ENCODE assay signal across 8 mouse cellular contexts in genomic region chr4:129671491-129672082, GRCm38 (mm10). TPM values are rescaled to one million over a fixed set of nuclear protein-coding genes. Genes with fewer than 3 reads are reported as not detected.
DNase-seq lines count a peak whose midpoint lies in the region; ATAC-seq lines count a peak whose summit lies in the region.

No protein-coding gene starts in this region.

- no peaks in the 10 kb centered on the region for H3K27me3 ChIP-seq in forebrain, embryonic 11.5 days (ENCODE audit: control insufficient read depth, insufficient read depth, low read length)
- no peaks in the 10 kb centered on the region for H3K27me3 ChIP-seq in hindbrain, embryonic 10.5 days (ENCODE audit: insufficient read depth, poor library complexity, severe bottlenecking)

- peaks cover 55% of the 10 kb centered on the region for H3K79me2 ChIP-seq in macrophage (ENCODE audit: inconsistent target)

- peaks cover 3% of the 10 kb centered on the region; the same call in 1 of the 2 replicates for H3K36me3 ChIP-seq in forebrain, embryonic 11.5 days (ENCODE audit: control insufficient read depth, insufficient read depth, low read length)
- peaks cover 41% of the 10 kb centered on the region for H3K36me3 ChIP-seq in hindbrain, embryonic 10.5 days
- no peaks in the 10 kb centered on the region; the same call in 1 of the 2 replicates for H3K36me3 ChIP-seq in macrophage (ENCODE audit: inconsistent target)

- DNase-seq in ovary, postnatal 14 days (ENCODE audit: low spot score): peak; percentile 24
- DNase-seq in ovary, postnatal 10 days (ENCODE audit: low spot score): no peak
- DNase-seq in c-Kit-positive CD71-negative TER-119-negative erythroid progenitor cells, embryonic 14.5 days (ENCODE audit: low read depth): peak; percentile 69
- DNase-seq in forebrain, embryonic 11.5 days (ENCODE audit: low spot score): peak; percentile 64
- DNase-seq in hindbrain, embryonic 10.5 days (ENCODE audit: low spot score): peak; percentile 42
- peak; percentile 29 for DNase-seq in layer of hippocampus, adult 9-10 months (ENCODE audit: low spot score)
- DNase-seq in skeletal muscle tissue, adult 2 months (ENCODE audit: low read depth, low spot score): peak; percentile 11

- no peak overlapping the region for H3K27ac ChIP-seq in forebrain, embryonic 11.5 days (ENCODE audit: low read depth, low read length)
- H3K27ac ChIP-seq in hindbrain, embryonic 10.5 days: peak overlapping the region; percentile 94
- peak overlapping the region; percentile 72 for H3K27ac ChIP-seq in macrophage

- no peaks in the 10 kb centered on the region for H3K9me3 ChIP-seq in forebrain, embryonic 11.5 days (ENCODE audit: control insufficient read depth, low read length)
- H3K9me3 ChIP-seq in hindbrain, embryonic 10.5 days: no peaks in the 10 kb centered on the region

- peak overlapping the region; percentile 86 for H3K4me2 ChIP-seq in forebrain, embryonic 11.5 days (ENCODE audit: low read depth, low read length, severe bottlenecking)

- peak overlapping the region; percentile 95 for H3K9ac ChIP-seq in forebrain, embryonic 11.5 days (ENCODE audit: low read length)

- 0 out of 2 replicates have a peak, but pooled peaks have one; percentile 62 for ATAC-seq in forebrain, embryonic 11.5 days (replicated peaks; ENCODE audit: low FRiP score)

- H3K4me3 ChIP-seq in forebrain, embryonic 11.5 days (ENCODE audit: low read depth, low read length): peak overlapping the region; percentile 97
- H3K4me3 ChIP-seq in hindbrain, embryonic 10.5 days: peak overlapping the region; percentile 89
- H3K4me3 ChIP-seq in macrophage (ENCODE audit: inconsistent target): peak overlapping the region; percentile 94

- WGBS in forebrain, embryonic 11.5 days: 7% methylated on average over 12 of the region's 12 CpGs
- WGBS in hindbrain, embryonic 10.5 days: 11% methylated on average over 12 of the region's 12 CpGs
- WGBS in macrophage (ENCODE audit: missing documents): 9% methylated on average over 12 of the region's 12 CpGs

- H3K4me1 ChIP-seq in forebrain, embryonic 11.5 days (replicated peaks; ENCODE audit: control insufficient read depth, insufficient read depth, low read length): peaks cover 4% of the 10 kb centered on the region; the same call in 1 of the 2 replicates
- H3K4me1 ChIP-seq in hindbrain, embryonic 10.5 days (replicated peaks): peaks cover 23% of the 10 kb centered on the region

RNA-seq across cellular contexts. Expression of gene Kpna6, which starts 1.0 kb away (rescaled TPM):
- 12.0 and 13.9 TPM in 2 replicates for polyA plus RNA-seq in forebrain, embryonic 11.5 days (2014; fragmentation: Nextera tagmentation; extraction: Ambion mirVana)
- 14.5 and 16.4 TPM in 2 replicates for polyA plus RNA-seq in hindbrain, embryonic 10.5 days (2016; fragmentation: Nextera tagmentation; extraction: Ambion mirVana)
- total RNA-seq in macrophage (2018; cell fraction: chromatin; rRNA removed): 10 to 100 TPM; 17.1 to 63.6 (median 43.2) TPM
- 10 to 100 TPM; 35.7 to 53.9 (median 45.4) TPM for total RNA-seq in macrophage (2018; cell fraction: cytosol; rRNA removed)
- 10 to 100 TPM; 20.7 to 59.0 (median 40.8) TPM for total RNA-seq in macrophage (2018; cell fraction: nucleus; rRNA removed)
- 30.7 to 40.5 TPM (median 31.0 TPM) in 3 replicates for polyA plus RNA-seq in macrophage (2018)

RNA-seq across cellular contexts. Expression of gene Tmem39b, which starts 25.1 kb away (rescaled TPM):
- polyA plus RNA-seq in forebrain, embryonic 11.5 days (2014; fragmentation: Nextera tagmentation; extraction: Ambion mirVana): 50.0 and 53.2 TPM in 2 replicates
- polyA plus RNA-seq in hindbrain, embryonic 10.5 days (2016; fragmentation: Nextera tagmentation; extraction: Ambion mirVana): 15.2 and 24.1 TPM in 2 replicates
- total RNA-seq in macrophage (2018; cell fraction: chromatin; rRNA removed): 10 to 100 TPM in 4 of 26 experiments, 1 to 10 TPM in 19, under 1 TPM in 3; 0.52 to 14.4 (median 4.4) TPM
- 1 to 10 TPM; 2.9 to 8.6 (median 5.6) TPM for total RNA-seq in macrophage (2018; cell fraction: cytosol; rRNA removed)
- 10 to 100 TPM in 1 of 26 experiments, 1 to 10 TPM in 25; 1.7 to 11.9 (median 4.7) TPM for total RNA-seq in macrophage (2018; cell fraction: nucleus; rRNA removed)
- polyA plus RNA-seq in macrophage (2018): 4.1 to 7.6 TPM (median 5.6 TPM) in 3 replicates

RNA-seq across cellular contexts. Expression of gene Txlna, which starts 30.7 kb away (rescaled TPM):
- 109 and 115 TPM in 2 replicates for polyA plus RNA-seq in forebrain, embryonic 11.5 days (2014; fragmentation: Nextera tagmentation; extraction: Ambion mirVana)
- polyA plus RNA-seq in hindbrain, embryonic 10.5 days (2016; fragmentation: Nextera tagmentation; extraction: Ambion mirVana): 90.1 and 108 TPM in 2 replicates
- total RNA-seq in macrophage (2018; cell fraction: chromatin; rRNA removed): 100 to 1,000 TPM in 1 of 26 experiments, 10 to 100 TPM in 25; 23.0 to 105 (median 64.1) TPM
- 10 to 100 TPM; 21.3 to 64.8 (median 40.1) TPM for total RNA-seq in macrophage (2018; cell fraction: cytosol; rRNA removed)
- 10 to 100 TPM; 16.7 to 69.6 (median 45.1) TPM for total RNA-seq in macrophage (2018; cell fraction: nucleus; rRNA removed)
- 34.1 to 39.3 TPM (median 37.5 TPM) in 3 replicates for polyA plus RNA-seq in macrophage (2018)

RNA-seq across cellular contexts. Expression of gene Ccdc28b, which starts 47.8 kb away (rescaled TPM):
- 57.6 and 66.1 TPM in 2 replicates for polyA plus RNA-seq in forebrain, embryonic 11.5 days (2014; fragmentation: Nextera tagmentation; extraction: Ambion mirVana)
- polyA plus RNA-seq in hindbrain, embryonic 10.5 days (2016; fragmentation: Nextera tagmentation; extraction: Ambion mirVana): 53.2 and 75.0 TPM in 2 replicates
- total RNA-seq in macrophage (2018; cell fraction: chromatin; rRNA removed): 10 to 100 TPM in 19 of 26 experiments, 1 to 10 TPM in 7; 4.0 to 65.0 (median 29.8) TPM
- total RNA-seq in macrophage (2018; cell fraction: cytosol; rRNA removed): 10 to 100 TPM in 21 of 26 experiments, 1 to 10 TPM in 5; 2.6 to 21.6 (median 14.1) TPM
- 10 to 100 TPM in 22 of 26 experiments, 1 to 10 TPM in 4; 3.8 to 61.2 (median 22.1) TPM for total RNA-seq in macrophage (2018; cell fraction: nucleus; rRNA removed)
- polyA plus RNA-seq in macrophage (2018): 12.7 to 15.3 TPM (median 14.1 TPM) in 3 replicates

RNA-seq across cellular contexts. Expression of gene Iqcc, which starts 52.7 kb away (rescaled TPM):
- 25.4 and 27.2 TPM in 2 replicates for polyA plus RNA-seq in forebrain, embryonic 11.5 days (2014; fragmentation: Nextera tagmentation; extraction: Ambion mirVana)
- polyA plus RNA-seq in hindbrain, embryonic 10.5 days (2016; fragmentation: Nextera tagmentation; extraction: Ambion mirVana): 27.7 and 29.1 TPM in 2 replicates
- 10 to 100 TPM in 17 of 26 experiments, 1 to 10 TPM in 9; 1.5 to 46.4 (median 12.4) TPM for total RNA-seq in macrophage (2018; cell fraction: chromatin; rRNA removed)
- total RNA-seq in macrophage (2018; cell fraction: cytosol; rRNA removed): 10 to 100 TPM in 6 of 26 experiments, 1 to 10 TPM in 20; 4.3 to 12.2 (median 8.5) TPM
- 10 to 100 TPM in 15 of 26 experiments, 1 to 10 TPM in 11; 1.4 to 52.9 (median 12.5) TPM for total RNA-seq in macrophage (2018; cell fraction: nucleus; rRNA removed)
- polyA plus RNA-seq in macrophage (2018): 7.5 to 12.3 TPM (median 8.9 TPM) in 3 replicates
